Mouse (Mus musculus) liver, adult 2 months (tissue): ENCODE results near the gene Map4.

Source experiments
- CTCF ChIP-seq: fragments of 200-500 bp; IDR thresholded peaks from 2 replicates; pipeline ENCODE4 v1.5.1; 2011; ENCODE audit warnings: low read depth, low read length, control low read depth
- POLR2A ChIP-seq: fragments of 200-500 bp; IDR thresholded peaks from 2 replicates; pipeline ENCODE4 v1.6.1; 2011; ENCODE audit warnings: low read length, control low read depth; ENCODE audit not compliant: insufficient read depth; ENCODE audit errors: extremely low read depth

DNA sequence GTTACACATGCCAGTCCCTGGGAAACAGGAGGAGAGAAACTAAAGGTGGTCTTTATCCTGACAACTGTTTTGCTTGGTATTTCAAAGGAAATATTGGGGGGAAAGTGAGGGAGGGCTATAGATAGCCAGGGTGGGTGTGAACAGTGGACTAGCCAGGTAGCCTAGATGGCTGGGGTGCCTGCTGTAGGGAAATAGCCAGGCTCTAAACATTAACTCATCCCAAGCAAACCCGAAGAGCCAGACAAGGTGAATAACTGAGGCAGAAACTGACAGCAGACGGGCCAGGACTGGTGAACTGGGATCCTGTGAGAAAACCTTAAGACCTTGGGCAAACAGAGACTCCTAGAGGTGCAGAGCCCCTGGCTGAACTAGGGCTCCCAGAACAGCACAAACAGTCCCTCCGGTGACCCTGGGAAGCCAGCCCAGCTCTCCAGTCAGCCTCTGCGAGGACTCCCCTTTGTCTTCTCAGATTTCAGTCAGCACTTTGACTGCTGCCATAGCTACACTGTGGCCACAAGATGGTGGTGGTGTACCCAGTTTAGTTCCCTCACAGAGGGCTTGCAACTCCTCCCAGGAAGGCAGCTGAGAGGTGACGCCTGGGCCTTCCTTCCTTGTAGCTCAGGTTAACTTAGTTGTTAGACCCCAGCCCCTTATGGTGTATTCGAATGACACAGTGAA, 36.7 kb upstream of the Map4 start:
- TF ChIP-seq POLR2A (no peak), CTCF (peak; percentile 90)
